Mouse (Mus musculus): ENCODE data around the gene Gm11634. TPM values are rescaled to one million over a fixed set of nuclear protein-coding genes. Genes with fewer than 3 reads are reported as not detected.
"Not testable (repeated sequence)": the region's sequence is repeated elsewhere in the genome, so short reads cannot be mapped to it uniquely, and the experiment has no call there.

Gene Gm11634
- total RNA-seq (2021), result not detected
- long read RNA-seq, experiment 1, result 0 reads
- long read RNA-seq, experiment 2, result 0 reads

- intact Hi-C loops (cut with DNase I), result no loop called here
- DNase-seq, result no peak
- no peak for TF ChIP-seq CTCF (IDR thresholded peaks at IDR 0.05)
- no peak within 1 kb of the TSS for H3K4me3 ChIP-seq
- H3K27ac ChIP-seq, result no peak within 1 kb of the TSS
Observed at GRCm38 (mm10) chr11:101599156-101599555, at the start of gene Gm11634. Gene Gm11634, minus strand, starts transcription at chr11:101599256.

- H3K27ac ChIP-seq; H3K4me3 ChIP-seq; DNase-seq; intact Hi-C loops (cut with DNase I): not testable (repeated sequence)
Observed at GRCm38 (mm10) chr11:101647093-101647492, 48.0 kb upstream of the Gm11634 start.

GRCm38 (mm10) chr11:101646283-101646794 is 47.3 kb upstream of the Gm11634 start:
- peak overlapping the region; percentile 67 for H3K4me3 ChIP-seq
- peak overlapping the region; percentile 95 for H3K27ac ChIP-seq
- intact Hi-C loops (cut with DNase I); DNase-seq: not testable (repeated sequence)

GRCm38 (mm10) chr11:101645411-101646282 is 46.6 kb upstream of the Gm11634 start:
- intact Hi-C loops (cut with DNase I), result loop anchor here (2.0 kb wide), 1 partner anchor 19 kb away; the partner anchor contains the start of gene Rdm1
- Histone ChIP-seq H3K27ac (peak overlapping the region; percentile 95), H3K4me3 (peak overlapping the region; percentile 67)
- DNase-seq, result peak; percentile 78

GRCm38 (mm10) chr11:101645043-101645410 is 46.0 kb upstream of the Gm11634 start:
- Histone ChIP-seq H3K4me3 (peak overlapping the region; percentile 11; the same call in 1 of the 2 replicates), H3K27ac (peak overlapping the region; percentile 63)
- not testable (repeated sequence) for DNase-seq
- intact Hi-C loops (cut with DNase I), result loop anchor here (2.0 kb wide), 1 partner anchor 18 kb away; the partner anchor contains the start of gene Rdm1

GRCm38 (mm10) chr11:101644591-101644990 is 45.5 kb upstream of the Gm11634 start:
- no peak for TF ChIP-seq CTCF (IDR thresholded peaks at IDR 0.05)
- DNase-seq, result no peak
- H3K27ac ChIP-seq, result no peak overlapping the region; the same call in 1 of the 2 replicates
- intact Hi-C loops (cut with DNase I), result loop anchor here (2.0 kb wide), 1 partner anchor 18 kb away; the partner anchor contains the start of gene Rdm1
- no peak overlapping the region for H3K4me3 ChIP-seq

- Histone ChIP-seq H3K4me3 (no peak overlapping the region), H3K27ac (0 out of 2 replicates have a peak overlapping the region, but pooled peaks have one; percentile 46)
- intact Hi-C loops (cut with DNase I), result no loop called here
- no peak for DNase-seq
- no peak for TF ChIP-seq CTCF (IDR thresholded peaks at IDR 0.05)
Observed at GRCm38 (mm10) chr11:101642931-101643330, 43.9 kb upstream of the Gm11634 start.

GRCm38 (mm10) chr11:101641710-101642642 is 42.9 kb upstream of the Gm11634 start:
- intact Hi-C loops (cut with DNase I); DNase-seq: not testable (repeated sequence)
- Histone ChIP-seq H3K4me3 (peak overlapping the region; percentile 67), H3K27ac (peak overlapping the region; percentile 93)

- Histone ChIP-seq H3K27ac (peak overlapping the region; percentile 93), H3K4me3 (peak overlapping the region; percentile 67)
- intact Hi-C loops (cut with DNase I), result not testable (repeated sequence)
- peak; percentile 90 for DNase-seq
Observed at GRCm38 (mm10) chr11:101640857-101641709, 42.0 kb upstream of the Gm11634 start.

GRCm38 (mm10) chr11:101639761-101640160 is 40.7 kb upstream of the Gm11634 start:
- intact Hi-C loops (cut with DNase I), result no loop called here
- no peak overlapping the region for H3K27ac ChIP-seq
- no peak for TF ChIP-seq CTCF (IDR thresholded peaks at IDR 0.05)
- no peak overlapping the region for H3K4me3 ChIP-seq
- DNase-seq, result no peak

GRCm38 (mm10) chr11:101635660-101636059 is 36.6 kb upstream of the Gm11634 start:
- Histone ChIP-seq H3K4me3 (no peak overlapping the region), H3K27ac (no peak overlapping the region)
- DNase-seq, result no peak
- TF ChIP-seq CTCF (IDR thresholded peaks at IDR 0.05), result no peak
- intact Hi-C loops (cut with DNase I), result no loop called here

- Histone ChIP-seq H3K27ac (peak overlapping the region; percentile 93; the same call in 1 of the 2 replicates), H3K4me3 (peak overlapping the region; percentile 94)
- DNase-seq; intact Hi-C loops (cut with DNase I): not testable (repeated sequence)
Observed at GRCm38 (mm10) chr11:101628733-101629417, 29.8 kb upstream of the Gm11634 start.
